ENCODE assay signal across 8 mouse cellular contexts in genomic region chr4:155268382-155268781, GRCm38 (mm10). TPM values are rescaled to one million over a fixed set of nuclear protein-coding genes. Genes with fewer than 3 reads are reported as not detected.
A peak's percentile ranks its signal among the peaks of the same experiment; 100 is the strongest.
DNase-seq lines count a peak whose midpoint lies in the region; ATAC-seq and TF ChIP-seq lines count a peak whose summit lies in the region.

No protein-coding gene starts in this region.

- TF ChIP-seq CTCF in olfactory bulb, adult 2 months (IDR thresholded peaks at IDR 0.05; ENCODE audit: insufficient read depth, low read depth, low read length): peak; percentile 61; the same call in 1 of the 2 replicates

- no peaks in the 10 kb centered on the region for H3K36me3 ChIP-seq in hindbrain, embryonic 10.5 days
- peaks cover 12% of the 10 kb centered on the region for H3K36me3 ChIP-seq in hindbrain, embryonic 12.5 days
- H3K36me3 ChIP-seq in limb, embryonic 11.5 days (ENCODE audit: control insufficient read depth, insufficient read depth, low read length): no peaks in the 10 kb centered on the region

- no peak for TF ChIP-seq POLR2A in olfactory bulb, adult 2 months (IDR thresholded peaks at IDR 0.05; ENCODE audit: insufficient read depth, low read depth, low read length)

- no peak overlapping the region for H3K27ac ChIP-seq in hindbrain, embryonic 10.5 days
- no peak overlapping the region for H3K27ac ChIP-seq in hindbrain, embryonic 12.5 days
- no peak overlapping the region; the same call in 1 of the 2 replicates for H3K27ac ChIP-seq in limb, embryonic 11.5 days (replicated peaks; ENCODE audit: low read depth, low read length)
- no peak overlapping the region for H3K27ac ChIP-seq in olfactory bulb, adult 2 months (ENCODE audit: insufficient read depth, low read depth, low read length)

- H3K4me2 ChIP-seq in hindbrain, embryonic 12.5 days (replicated peaks): no peak overlapping the region
- H3K4me2 ChIP-seq in limb, embryonic 11.5 days (ENCODE audit: low read depth, severe bottlenecking): no peak overlapping the region

- peaks cover 27% of the 10 kb centered on the region for H3K4me1 ChIP-seq in hindbrain, embryonic 10.5 days (replicated peaks)
- H3K4me1 ChIP-seq in hindbrain, embryonic 12.5 days: peaks cover 8% of the 10 kb centered on the region
- H3K4me1 ChIP-seq in limb, embryonic 11.5 days (ENCODE audit: control insufficient read depth, insufficient read depth, low read length): peaks cover 5% of the 10 kb centered on the region; the same call in 1 of the 2 replicates
- H3K4me1 ChIP-seq in olfactory bulb, adult 2 months (ENCODE audit: control insufficient read depth, insufficient read depth, low read length): peaks cover 13% of the 10 kb centered on the region

- WGBS in hindbrain, embryonic 10.5 days: 30% methylated on average over 5 of the region's 5 CpGs
- WGBS in hindbrain, embryonic 12.5 days: 31% methylated on average over 5 of the region's 5 CpGs
- 36% methylated on average over 5 of the region's 5 CpGs for WGBS in limb, embryonic 11.5 days
- WGBS in olfactory bulb, adult 2 months: 35% methylated on average over 5 of the region's 5 CpGs

- ATAC-seq in hindbrain, embryonic 12.5 days (ENCODE audit: low FRiP score): no peak
- 0 out of 2 replicates have a peak, but pooled peaks have one; percentile 35 for ATAC-seq in erythroblast, adult 5-6 weeks (replicated peaks; ENCODE audit: low FRiP score, poor library complexity, severe bottlenecking)
- no peak for ATAC-seq in limb, embryonic 11.5 days (ENCODE audit: insufficient number of reproducible peaks, low FRiP score, low TSS enrichment, low read depth)

- DNase-seq in hindbrain, embryonic 10.5 days (ENCODE audit: low spot score): peak; percentile 65
- DNase-seq in adrenal gland, postnatal 10 days: peak; percentile 85
- peak; percentile 58 for DNase-seq in induced T-regulatory cell, adult 2 months (ENCODE audit: low read depth)
- DNase-seq in limb, embryonic 11.5 days (ENCODE audit: low spot score): peak; percentile 89
- DNase-seq in thymus, postnatal 25 days: peak; percentile 52

- H3K9me3 ChIP-seq in hindbrain, embryonic 10.5 days: no peaks in the 10 kb centered on the region
- H3K9me3 ChIP-seq in hindbrain, embryonic 12.5 days (replicated peaks): no peaks in the 10 kb centered on the region
- H3K9me3 ChIP-seq in limb, embryonic 11.5 days (ENCODE audit: control insufficient read depth, low read length): no peaks in the 10 kb centered on the region

- no peak overlapping the region for H3K9ac ChIP-seq in hindbrain, embryonic 12.5 days
- no peak overlapping the region for H3K9ac ChIP-seq in limb, embryonic 11.5 days (ENCODE audit: low read length)

- no peak overlapping the region for H3K4me3 ChIP-seq in hindbrain, embryonic 10.5 days
- H3K4me3 ChIP-seq in hindbrain, embryonic 12.5 days: no peak overlapping the region
- no peak overlapping the region for H3K4me3 ChIP-seq in limb, embryonic 11.5 days (ENCODE audit: low read depth, low read length)
- no peak overlapping the region for H3K4me3 ChIP-seq in olfactory bulb, adult 2 months (ENCODE audit: insufficient read depth, low read depth, low read length)

- H3K27me3 ChIP-seq in hindbrain, embryonic 10.5 days (ENCODE audit: insufficient read depth, poor library complexity, severe bottlenecking): no peaks in the 10 kb centered on the region
- H3K27me3 ChIP-seq in hindbrain, embryonic 12.5 days: no peaks in the 10 kb centered on the region
- H3K27me3 ChIP-seq in limb, embryonic 11.5 days (ENCODE audit: control insufficient read depth, insufficient read depth, low read length): no peaks in the 10 kb centered on the region

RNA-seq across cellular contexts. Expression of gene Faap20, which starts 18.8 kb away (rescaled TPM):
- 115 and 118 TPM in 2 replicates for polyA plus RNA-seq in hindbrain, embryonic 10.5 days (2016; fragmentation: Nextera tagmentation; extraction: Ambion mirVana)
- polyA plus RNA-seq in hindbrain, embryonic 12.5 days (2016; fragmentation: Nextera tagmentation; extraction: Ambion mirVana): 90.8 and 98.6 TPM in 2 replicates
- total RNA-seq in adrenal gland, postnatal 10 days (2021): 10 to 100 TPM; 41.1 to 47.3 TPM
- 5.4 and 8.1 TPM in 2 replicates for total RNA-seq in erythroblast, adult 5-6 weeks (2015; ENCODE audit: low replicate concordance)
- 2.9 and 3.5 TPM in 2 replicates for total RNA-seq in erythroblast, adult 5-6 weeks (2017; ENCODE audit: low replicate concordance)
- 103 and 104 TPM in 2 replicates for polyA plus RNA-seq in limb, embryonic 11.5 days (2014; fragmentation: Nextera tagmentation; extraction: Ambion mirVana)
- polyA plus RNA-seq in olfactory bulb, adult 2 months (2012; ENCODE audit: insufficient read depth, insufficient read length, low replicate concordance, missing spikeins): not detected in 2 replicates

RNA-seq across cellular contexts. Expression of gene Ski, which starts 46.0 kb away (rescaled TPM):
- polyA plus RNA-seq in hindbrain, embryonic 10.5 days (2016; fragmentation: Nextera tagmentation; extraction: Ambion mirVana): 9.3 and 10.1 TPM in 2 replicates
- 12.6 and 13.5 TPM in 2 replicates for polyA plus RNA-seq in hindbrain, embryonic 12.5 days (2016; fragmentation: Nextera tagmentation; extraction: Ambion mirVana)
- total RNA-seq in adrenal gland, postnatal 10 days (2021): 10 to 100 TPM; 65.3 to 80.4 TPM
- 8.8 and 10.8 TPM in 2 replicates for total RNA-seq in erythroblast, adult 5-6 weeks (2015; ENCODE audit: low replicate concordance)
- total RNA-seq in erythroblast, adult 5-6 weeks (2017; ENCODE audit: low replicate concordance): 2.8 and 3.4 TPM in 2 replicates
- 17.7 and 17.8 TPM in 2 replicates for polyA plus RNA-seq in limb, embryonic 11.5 days (2014; fragmentation: Nextera tagmentation; extraction: Ambion mirVana)
- polyA plus RNA-seq in olfactory bulb, adult 2 months (2012; ENCODE audit: insufficient read depth, insufficient read length, low replicate concordance, missing spikeins): not detected in 2 replicates

Comparison
In these comparisons a context has a peak if more than half of its experiments do, and no peak if none do; other contexts are left out.
1. RNA of gene Faap20, which starts 18.8 kb away (polyA plus RNA-seq): 115 to 118 TPM in hindbrain, embryonic 10.5 days, 103 to 104 TPM in limb, embryonic 11.5 days and 90.8 to 98.6 TPM in hindbrain, embryonic 12.5 days; not detected in olfactory bulb, adult 2 months; every median in the first group is over 10 times any median in the second.
2. Peak in every context shown above with its lines, with median percentiles within 50 percentile points of each other: DNase-seq.